Mouse (Mus musculus) testis, adult 2 months (tissue): ENCODE measurements around the gene Fis1.

Experiments
- CTCF ChIP-seq: fragments of 200-500 bp; IDR thresholded peaks from 2 replicates; pipeline ENCODE4 v1.5.1; 2012; ENCODE audit warnings: low read depth, mild to moderate bottlenecking, inconsistent platforms, low read length, moderate library complexity; ENCODE audit not compliant: control insufficient read depth, insufficient read depth, insufficient replicate concordance
- POLR2A ChIP-seq: fragments of 200-500 bp; IDR thresholded peaks from 2 replicates; pipeline ENCODE4 v1.6.1; 2012; ENCODE audit warnings: low read depth, mild to moderate bottlenecking, inconsistent platforms, low read length, moderate library complexity; ENCODE audit not compliant: control insufficient read depth

- TF ChIP-seq POLR2A (no peak), CTCF (no peak)
Measured at GRCm38 (mm10) chr5:136917613-136918242, 35.3 kb upstream of the Fis1 start.
